In the genomic region with DNA sequence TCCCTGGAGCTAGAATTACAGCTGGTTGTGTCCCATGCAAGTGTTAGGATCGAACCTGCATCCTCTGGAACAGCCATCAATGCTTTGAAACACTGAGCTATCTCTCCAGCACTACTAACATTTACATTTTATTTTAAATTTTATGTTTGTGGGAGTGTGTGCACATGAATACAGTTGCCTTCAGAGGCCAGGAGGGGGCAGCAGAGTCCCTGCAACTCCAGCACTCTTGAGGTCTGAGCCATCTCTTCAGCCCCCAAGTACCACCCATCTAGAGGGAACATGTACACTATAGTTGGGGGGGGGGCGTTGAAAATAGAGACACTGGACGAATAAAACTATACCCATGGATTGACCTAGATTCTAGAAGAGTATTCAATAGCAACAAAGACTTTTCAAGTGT, we compare ENCODE assay signal across 7 mouse cellular contexts. TPM values are rescaled to one million over a fixed set of nuclear protein-coding genes. Genes with fewer than 3 reads are reported as not detected.
DNase-seq lines count a peak whose midpoint lies in the region; TF ChIP-seq lines count a peak whose summit lies in the region.

No protein-coding gene starts in this region.

- peak; percentile 80 for TF ChIP-seq CTCF in layer of hippocampus, adult 2 months (conservative IDR thresholded peaks at IDR 0.05)
- peak; percentile 42 for TF ChIP-seq CTCF in C2C12 (IDR thresholded peaks at IDR 0.05; ENCODE audit: control insufficient read depth, insufficient read depth, insufficient read length)

- no peaks in the 10 kb centered on the region for H3K79me2 ChIP-seq in C2C12 (ENCODE audit: control insufficient read depth, insufficient read depth)

- DNase-seq in layer of hippocampus, adult 2 months (ENCODE audit: low spot score in 2 of 2), result peak in 1 of 2 experiments; percentile 16
- DNase-seq in layer of hippocampus, adult 9-11 months, result no peak
- DNase-seq in ZHBTc4 (ENCODE audit: low read depth, low spot score), result peak; percentile 61
- DNase-seq in gastrocnemius, postnatal 10 days, result peak; percentile 59
- peak; percentile 59 to 69 for DNase-seq in lung, adult 18-20 months
- DNase-seq in thymus, postnatal 25 days, result peak; percentile 45

- H3K27ac ChIP-seq in layer of hippocampus, adult 2 months, result no peak overlapping the region

- no peaks in the 10 kb centered on the region for H3K27me3 ChIP-seq in C2C12 (ENCODE audit: control insufficient read depth, insufficient read depth, insufficient read length)

- H3K36me3 ChIP-seq in C2C12 (ENCODE audit: control insufficient read depth, insufficient read depth), result no peaks in the 10 kb centered on the region

- H3K79me3 ChIP-seq in C2C12 (ENCODE audit: low read depth), result no peaks in the 10 kb centered on the region

- no peak overlapping the region for H3ac ChIP-seq in C2C12 (ENCODE audit: control insufficient read depth, insufficient read length, low read depth)

- no peak overlapping the region for H3K4me3 ChIP-seq in layer of hippocampus, adult 2 months
- no peak overlapping the region for H3K4me3 ChIP-seq in C2C12 (ENCODE audit: insufficient read depth, poor library complexity, severe bottlenecking)

TF ChIP-seq in C2C12, 6 proteins besides CTCF, POLR2A, EP300 and RAD21:
- TF ChIP-seq MYOG (IDR thresholded peaks at IDR 0.05; ENCODE audit: control insufficient read depth, extremely low read depth, insufficient read length) (no peak), MYOD1 (IDR thresholded peaks at IDR 0.05; ENCODE audit: control insufficient read depth, insufficient read length, low read depth) (no peak), CEBPB (IDR thresholded peaks at IDR 0.05; ENCODE audit: low read depth) (no peak), MAX (IDR thresholded peaks at IDR 0.05) (no peak), USF1 (IDR thresholded peaks at IDR 0.05; ENCODE audit: low read depth) (no peak), FOSL1 (IDR thresholded peaks at IDR 0.05; ENCODE audit: insufficient read depth, low read length, poor library complexity, severe bottlenecking) (no peak)

RNA-seq across cellular contexts. Expression of a gene that starts 37.3 kb away (rescaled TPM):
- total RNA-seq in layer of hippocampus, adult 2 months (2021), result 1 to 10 TPM; 3.3 to 4.2 TPM
- polyA plus RNA-seq in C2C12 (2012; fragmentation: generic; extraction: Trizol), result 0.01 TPM
- total RNA-seq in gastrocnemius, postnatal 10 days (2021), result 10 to 100 TPM; 76.5 TPM

RNA-seq across cellular contexts. Expression of a gene that starts 45.5 kb away (rescaled TPM):
- 10 to 100 TPM; 15.7 to 17.2 TPM for total RNA-seq in layer of hippocampus, adult 2 months (2021)
- polyA plus RNA-seq in C2C12 (2012; fragmentation: generic; extraction: Trizol), result 2.5 TPM
- 10 to 100 TPM; 13.8 to 14.5 TPM for total RNA-seq in gastrocnemius, postnatal 10 days (2021)

Comparison
In these comparisons a context has a peak if more than half of its experiments do, and no peak if none do; other contexts are left out.
1. RNA of a gene that starts 37.3 kb away (total RNA-seq): 76.5 TPM in gastrocnemius, postnatal 10 days; 3.3 to 4.2 TPM in layer of hippocampus, adult 2 months; every median in the first group is over 10 times any median in the second.